Mouse (Mus musculus) kidney, adult 2 months (tissue): Measurements from ENCODE around the gene Ace2.

Experiments used
- CTCF ChIP-seq: fragments of 200-500 bp; conservative IDR thresholded peaks from 2 replicates; pipeline ENCODE4 v1.5.1; 2011; ENCODE audit warnings: low read depth, mild to moderate bottlenecking, control low read depth, low read length, moderate library complexity, mixed read lengths; ENCODE audit not compliant: insufficient read depth, insufficient read length
- POLR2A ChIP-seq: fragments of 200-500 bp; IDR thresholded peaks from one replicate; pipeline ENCODE4 v1.6.1; 2011; ENCODE audit warnings: low read depth, low read length, control low read depth

GRCm38 (mm10) chrX:164153606-164154005, 14.5 kb downstream of the Ace2 start:
- no peak for TF ChIP-seq POLR2A
- no peak for TF ChIP-seq CTCF
